Mouse (Mus musculus): ENCODE results near the gene Elf3.
"Not testable (repeated sequence)": the region's sequence is repeated elsewhere in the genome, so short reads cannot be mapped to it uniquely, and the experiment has no call there.

The Elf3 gene

DNA sequence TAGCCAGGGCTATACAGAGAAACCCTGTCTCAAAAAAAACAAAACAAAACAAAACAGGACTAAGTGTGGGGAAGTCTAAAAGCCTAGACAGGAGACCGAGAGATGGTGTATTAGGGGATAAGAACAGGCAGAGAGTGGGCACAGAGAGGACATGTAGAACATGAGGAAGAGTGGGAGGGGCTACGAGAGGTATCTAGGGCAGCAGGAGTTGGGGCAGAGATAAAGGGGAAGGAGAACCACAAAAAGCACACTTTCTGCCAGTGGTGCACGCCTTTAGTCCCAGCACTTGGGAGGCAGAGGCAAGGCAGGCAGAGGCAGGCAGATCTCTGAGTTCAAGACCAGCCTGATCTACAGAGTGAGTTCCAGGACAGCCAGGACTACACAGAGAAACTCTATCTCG lies 18.2 kb downstream of the Elf3 start:
- not testable (repeated sequence) for ATAC-seq (ENCODE audit: insufficient number of reproducible peaks, low FRiP score, low TSS enrichment)

DNA sequence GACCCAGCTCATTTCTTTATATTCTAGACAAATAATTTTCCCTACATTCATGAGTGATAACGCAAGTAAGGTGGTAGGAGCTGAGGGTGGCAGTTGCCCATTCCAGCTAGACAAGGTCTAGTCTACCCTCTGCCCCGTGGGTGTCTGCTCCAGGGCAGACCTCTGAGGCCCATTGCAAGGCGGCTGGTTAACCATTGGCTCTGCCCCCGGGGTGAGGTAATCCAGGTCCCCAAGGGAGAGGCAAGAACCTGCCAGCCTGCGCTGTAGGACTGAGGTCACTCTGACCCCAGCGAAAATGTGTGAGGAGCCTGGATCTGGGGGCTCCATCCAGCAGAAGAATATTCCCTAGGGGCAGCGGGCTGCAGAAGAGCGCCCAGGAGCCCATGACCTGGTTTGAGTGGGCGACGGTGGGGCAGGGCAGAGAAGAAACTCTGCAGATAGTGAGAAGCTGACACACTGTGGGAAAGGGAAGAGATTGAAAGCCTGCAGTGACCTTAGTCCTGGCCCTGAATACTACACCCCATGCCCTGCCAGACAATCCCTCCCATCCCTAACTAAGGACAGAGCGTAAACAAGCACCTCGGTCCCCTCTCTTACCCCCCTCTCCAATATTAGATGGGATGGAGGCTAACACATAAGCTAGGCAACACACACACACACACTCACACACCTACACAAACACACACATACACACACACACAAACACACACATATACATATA lies 21.1 kb downstream of the Elf3 start:
- ATAC-seq (ENCODE audit: insufficient number of reproducible peaks, low FRiP score, low TSS enrichment) = no peak

DNA sequence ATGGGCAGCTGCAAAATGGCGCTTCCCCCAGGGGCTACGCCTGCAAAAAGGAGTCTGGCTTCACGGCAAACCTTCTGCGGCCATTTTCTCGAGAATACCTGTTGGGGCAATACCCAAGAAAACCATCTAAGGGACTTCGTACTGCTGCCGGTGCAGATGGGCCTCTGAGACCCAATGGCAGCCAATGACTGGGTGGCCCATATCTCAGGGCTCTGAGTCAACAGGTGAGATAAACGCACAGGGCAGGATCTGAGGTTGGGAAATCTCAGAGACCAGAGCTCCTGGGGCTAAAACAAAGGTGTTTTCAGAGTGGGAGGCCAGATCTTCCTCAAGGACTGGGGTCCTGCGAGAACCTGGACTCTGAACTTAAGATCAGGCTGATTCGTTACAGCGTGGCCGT lies 23.6 kb downstream of the Elf3 start:
- ATAC-seq (ENCODE audit: insufficient number of reproducible peaks, low FRiP score, low TSS enrichment) = no peak

DNA sequence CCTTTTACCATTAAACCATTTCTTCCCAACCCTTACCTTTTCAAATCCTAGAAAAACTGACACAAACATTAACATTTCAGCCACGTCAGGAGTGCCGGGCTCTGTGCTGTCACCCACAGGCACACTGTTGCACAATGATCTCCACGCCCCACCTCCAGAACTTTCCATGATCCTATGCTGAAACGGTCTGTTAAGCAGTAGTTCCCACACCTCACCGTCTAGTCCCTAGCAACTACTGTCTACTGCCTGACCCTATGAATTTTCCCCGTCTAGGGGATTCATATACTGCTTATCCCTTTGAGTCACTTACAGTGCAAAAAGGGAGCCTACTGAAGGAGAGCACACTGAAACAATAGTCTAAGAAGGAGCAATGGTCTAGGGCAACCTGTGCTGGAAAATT lies 24.4 kb downstream of the Elf3 start:
- ATAC-seq (ENCODE audit: insufficient number of reproducible peaks, low FRiP score, low TSS enrichment) = no peak

DNA sequence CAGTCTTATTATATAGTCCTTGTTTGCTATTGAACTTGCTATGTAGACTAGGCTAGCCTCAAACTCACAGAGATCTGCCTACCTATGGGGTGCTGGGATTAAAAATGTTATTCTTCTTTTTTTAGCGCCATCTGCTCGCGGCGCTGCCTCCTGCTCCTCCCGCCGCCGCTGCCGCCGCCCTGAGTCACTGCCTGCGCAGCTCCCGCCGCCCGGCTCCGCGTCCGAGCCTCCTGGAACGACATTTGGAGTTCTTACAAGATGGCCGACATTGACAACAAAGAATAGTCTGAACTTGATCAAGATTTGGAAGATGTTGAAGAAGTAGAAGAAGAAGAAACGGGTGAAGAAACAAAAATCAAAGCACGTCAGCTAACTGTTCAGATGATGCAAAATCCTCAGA lies 26.5 kb downstream of the Elf3 start:
- not testable (repeated sequence) for ATAC-seq (ENCODE audit: insufficient number of reproducible peaks, low FRiP score, low TSS enrichment)

DNA sequence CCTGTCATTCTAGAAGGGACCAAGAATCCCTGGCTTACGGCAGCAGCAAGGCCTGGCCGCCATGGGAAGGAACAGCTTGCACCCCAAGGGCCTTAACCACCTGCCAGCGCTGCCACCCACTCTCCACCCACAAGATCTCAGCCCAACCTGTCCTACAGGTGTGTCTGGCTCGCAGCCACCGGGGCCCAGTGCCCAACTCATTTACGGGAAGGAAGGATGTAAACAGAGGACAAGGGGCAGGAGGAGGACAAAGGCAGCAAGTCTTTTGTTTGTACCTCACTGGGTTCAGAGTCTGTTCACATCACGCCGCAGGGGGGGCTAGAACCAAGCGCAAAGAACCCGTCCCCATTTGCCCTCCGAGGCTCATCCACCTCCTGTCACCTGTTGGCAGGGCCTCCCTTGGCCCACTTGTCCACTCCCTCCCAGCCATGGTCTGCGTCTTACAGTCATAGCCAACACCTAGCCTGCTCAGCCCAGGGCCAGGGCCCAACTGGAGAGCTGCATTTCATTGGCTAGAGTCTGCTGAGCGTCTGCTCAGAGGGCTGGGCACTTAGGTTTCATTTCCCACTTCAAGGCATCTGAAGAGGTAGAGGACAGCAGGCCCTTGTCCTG lies 30.9 kb downstream of the Elf3 start:
- ATAC-seq (ENCODE audit: insufficient number of reproducible peaks, low FRiP score, low TSS enrichment) = no peak

DNA sequence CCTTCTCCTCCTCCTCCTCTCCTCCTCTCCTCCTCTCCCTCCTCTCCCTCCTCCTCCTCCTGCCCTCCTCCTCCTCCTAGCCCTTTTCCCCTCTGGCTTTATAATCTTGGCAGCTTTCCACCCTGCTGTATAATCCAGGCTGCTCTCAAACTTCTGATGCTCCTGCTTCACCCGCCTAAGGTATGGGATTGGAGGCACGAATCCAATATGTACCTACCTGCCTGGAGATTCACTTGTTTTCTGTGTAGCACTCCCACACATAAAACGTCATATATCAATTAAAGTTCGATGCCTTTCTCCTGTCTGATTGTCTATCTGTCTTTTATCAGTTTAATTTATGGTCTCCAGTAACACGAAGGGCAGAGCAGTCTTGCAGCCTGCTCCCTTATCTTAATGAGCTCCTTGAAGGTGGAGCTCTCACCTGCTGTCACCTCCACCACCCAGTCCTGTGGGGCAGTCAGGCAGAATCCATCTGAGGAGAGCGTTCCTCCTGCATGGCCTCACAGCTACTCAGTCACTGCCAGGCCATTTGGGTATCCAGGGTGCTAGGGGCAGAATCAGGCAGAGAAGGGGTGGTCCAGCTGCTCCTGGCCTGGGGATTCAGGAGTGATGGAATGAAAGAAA lies 33.3 kb downstream of the Elf3 start:
- ATAC-seq (ENCODE audit: insufficient number of reproducible peaks, low FRiP score, low TSS enrichment) = no peak

DNA sequence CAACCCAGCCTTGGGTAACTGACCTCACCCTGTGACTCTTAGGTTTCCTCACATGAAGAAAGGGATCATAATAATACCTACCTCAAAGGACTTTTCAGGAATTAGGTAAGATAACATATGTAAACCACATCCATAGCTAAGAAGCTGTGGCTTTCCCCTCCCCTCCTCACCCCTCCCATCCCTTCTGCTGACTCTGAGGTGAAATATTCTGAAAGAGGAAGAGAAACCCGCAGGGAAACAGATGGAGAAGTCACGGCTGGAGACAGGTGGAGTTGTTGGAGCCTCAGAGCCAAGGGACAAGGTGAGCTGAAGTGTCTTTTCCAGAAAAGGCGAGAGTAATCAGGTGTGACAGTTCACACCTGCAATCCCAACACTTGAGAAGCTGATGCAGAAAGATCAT lies 34.2 kb downstream of the Elf3 start:
- ATAC-seq (ENCODE audit: insufficient number of reproducible peaks, low FRiP score, low TSS enrichment) = no peak; the same call in 1 of the 2 replicates

DNA sequence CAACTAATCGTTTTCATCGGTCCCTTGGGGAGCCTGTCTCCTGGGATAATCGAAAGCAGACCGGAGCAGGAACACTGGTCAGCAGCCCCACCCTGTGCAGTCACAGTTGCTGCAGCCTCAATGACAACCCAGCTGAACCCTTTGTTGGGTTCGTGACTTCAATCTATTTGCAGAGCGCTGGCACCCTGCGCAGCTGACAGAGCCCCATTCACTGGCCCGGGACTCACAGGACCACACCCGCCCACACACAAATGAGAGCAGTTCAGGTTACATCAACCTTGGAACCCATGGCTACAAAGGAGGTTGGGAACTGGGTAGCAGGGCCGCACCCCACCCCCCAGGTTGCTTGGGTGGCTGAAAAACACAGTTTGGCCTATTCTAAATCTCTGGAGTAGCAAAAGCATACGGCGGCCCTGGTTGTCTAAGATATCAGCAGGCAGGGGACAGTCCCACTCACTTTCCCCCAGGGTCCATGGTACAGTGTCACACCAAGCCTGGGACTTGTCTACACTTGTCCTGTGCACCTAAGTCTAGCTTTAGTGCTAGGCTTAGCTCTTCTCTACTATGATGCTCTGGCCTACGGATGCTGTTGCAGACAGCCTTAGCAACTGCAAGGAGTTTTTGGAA lies 40.6 kb downstream of the Elf3 start:
- no peak for ATAC-seq (ENCODE audit: insufficient number of reproducible peaks, low FRiP score, low TSS enrichment)

DNA sequence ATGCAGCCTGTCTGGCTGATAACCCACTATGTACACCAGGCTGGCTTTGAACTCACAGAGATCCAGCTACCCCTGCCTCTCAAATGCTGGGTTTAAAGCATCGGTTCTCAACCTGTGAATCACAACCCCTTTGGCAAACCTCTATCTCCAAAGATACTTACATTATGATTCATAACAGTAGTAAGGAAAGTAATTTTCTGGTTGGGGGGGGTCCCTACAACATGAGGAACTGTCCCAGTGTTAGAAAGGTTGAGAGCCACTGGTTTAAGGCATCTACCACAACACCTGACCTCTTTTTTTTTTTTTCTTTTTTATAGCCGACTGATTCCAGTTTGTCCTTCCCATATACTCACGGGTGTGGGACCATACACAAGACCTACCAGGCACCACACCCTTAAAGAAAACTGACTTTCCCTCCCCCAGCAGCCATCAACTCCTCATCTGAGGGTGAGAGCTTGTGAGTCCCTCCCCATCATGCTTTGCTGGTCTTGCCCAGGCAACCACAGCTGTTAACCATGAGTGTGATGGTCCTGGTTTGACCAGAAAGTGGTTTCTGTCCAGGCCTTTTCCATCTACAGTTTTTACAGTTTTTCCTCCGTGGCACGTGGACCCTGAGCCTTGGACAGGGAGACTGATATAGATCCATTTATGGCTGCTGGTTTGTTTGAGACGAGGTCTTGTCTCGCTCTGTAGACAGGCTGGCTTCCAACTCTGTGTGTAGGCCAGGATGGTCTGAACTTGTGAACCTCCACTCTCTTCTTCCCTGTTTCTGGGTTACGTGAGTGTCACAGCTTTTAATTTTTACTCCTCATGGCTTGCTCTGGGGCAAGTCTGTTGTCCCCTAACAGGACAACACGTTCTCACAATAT lies 44.4 kb downstream of the Elf3 start:
- ATAC-seq (ENCODE audit: insufficient number of reproducible peaks, low FRiP score, low TSS enrichment) = no peak

DNA sequence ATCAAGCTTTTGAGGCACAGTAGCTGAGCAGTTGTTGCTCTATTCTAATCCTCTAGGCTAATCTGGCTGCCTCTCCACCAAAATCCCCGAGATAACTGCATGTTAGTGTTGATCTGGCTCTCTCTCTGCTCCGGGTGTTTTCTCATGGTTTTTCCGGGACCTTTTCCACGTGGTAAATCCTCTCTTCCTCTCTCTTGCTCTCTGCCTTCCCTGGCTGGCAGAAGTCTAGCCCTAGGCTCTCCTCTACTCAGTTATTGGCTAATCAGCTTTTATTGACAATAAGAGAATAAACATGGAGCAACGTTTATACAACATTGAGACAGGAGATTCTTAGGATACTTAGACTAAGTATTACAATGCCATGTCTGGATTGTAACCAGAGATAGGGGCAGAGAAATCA lies 47.9 kb downstream of the Elf3 start:
- no peak for ATAC-seq (ENCODE audit: insufficient number of reproducible peaks, low FRiP score, low TSS enrichment)

DNA sequence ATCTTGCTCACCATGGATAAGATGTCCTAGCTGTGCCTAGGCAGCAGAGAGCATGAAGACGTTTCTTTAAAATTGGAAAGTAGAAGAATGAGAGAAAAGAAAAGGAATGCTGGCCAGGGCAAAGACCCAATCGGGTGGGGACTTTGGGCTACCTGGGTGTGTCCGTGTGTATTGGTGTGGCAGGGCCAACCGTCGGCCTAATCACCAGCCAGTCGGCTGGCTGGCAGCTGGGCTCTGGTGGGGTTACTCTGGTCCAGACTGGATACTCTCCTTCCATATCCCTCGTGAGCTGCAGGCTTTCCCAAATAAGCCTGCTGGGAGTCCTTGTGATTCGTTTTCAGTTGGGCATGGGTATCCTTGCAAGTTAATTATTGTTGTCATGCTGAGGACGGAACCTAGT lies 49.7 kb downstream of the Elf3 start:
- no peak for ATAC-seq (ENCODE audit: insufficient number of reproducible peaks, low FRiP score, low TSS enrichment)

DNA sequence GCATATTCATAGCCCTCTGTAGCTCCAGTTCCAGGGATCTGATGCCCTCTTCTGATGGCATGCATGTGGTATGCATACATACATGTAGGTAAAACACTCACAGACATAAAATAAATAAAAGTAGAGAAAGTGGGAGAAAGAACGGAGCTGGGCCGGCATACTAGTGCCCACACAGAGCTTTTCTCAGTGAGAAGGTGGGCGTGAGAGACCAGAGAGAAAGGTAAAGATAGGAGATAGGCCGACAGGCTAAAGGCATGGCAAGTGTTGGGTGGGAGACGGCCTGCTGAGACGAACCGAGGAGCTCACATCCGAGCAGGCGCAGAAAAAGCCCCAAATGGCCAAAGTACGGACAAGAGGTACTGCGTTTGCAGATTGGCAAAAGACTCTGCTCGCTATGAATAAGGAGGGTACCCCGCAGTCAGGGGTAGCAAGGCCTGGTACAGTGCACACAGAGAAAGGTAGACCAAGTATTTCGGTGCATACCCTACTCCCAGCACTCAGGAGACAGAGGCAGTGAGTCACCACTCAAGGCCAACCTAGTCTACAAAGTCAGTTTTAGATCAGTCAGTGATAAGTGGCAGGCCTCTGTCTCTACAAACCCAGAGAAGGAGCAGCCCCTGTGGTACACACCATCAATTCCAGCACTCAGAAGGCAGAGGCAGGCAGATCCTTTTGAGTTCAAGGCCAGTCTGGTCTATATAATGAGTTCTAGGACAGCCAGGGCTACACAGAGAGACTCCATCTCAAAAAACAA lies 51.6 kb downstream of the Elf3 start:
- ATAC-seq (ENCODE audit: insufficient number of reproducible peaks, low FRiP score, low TSS enrichment) = no peak

DNA sequence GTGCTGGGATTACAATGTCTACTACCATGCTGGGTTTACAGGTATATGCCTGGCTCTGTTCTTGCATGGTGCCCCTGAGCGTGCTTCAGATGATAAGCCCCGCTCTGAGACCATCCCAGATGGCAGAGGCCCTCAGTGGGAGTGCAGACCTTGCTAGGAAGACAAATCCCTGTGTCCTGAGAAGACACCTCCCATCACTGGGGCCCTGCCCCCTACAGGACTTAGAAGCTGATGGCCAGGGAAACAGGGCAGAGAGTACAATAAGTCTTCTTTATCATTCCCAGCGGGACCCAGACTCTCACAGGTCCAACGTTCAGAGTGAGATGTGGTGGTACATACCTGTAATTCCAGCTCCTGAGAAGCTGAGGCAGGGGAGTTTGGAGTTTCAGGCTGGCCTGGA lies 53.1 kb downstream of the Elf3 start:
- no peak for ATAC-seq (ENCODE audit: insufficient number of reproducible peaks, low FRiP score, low TSS enrichment)

DNA sequence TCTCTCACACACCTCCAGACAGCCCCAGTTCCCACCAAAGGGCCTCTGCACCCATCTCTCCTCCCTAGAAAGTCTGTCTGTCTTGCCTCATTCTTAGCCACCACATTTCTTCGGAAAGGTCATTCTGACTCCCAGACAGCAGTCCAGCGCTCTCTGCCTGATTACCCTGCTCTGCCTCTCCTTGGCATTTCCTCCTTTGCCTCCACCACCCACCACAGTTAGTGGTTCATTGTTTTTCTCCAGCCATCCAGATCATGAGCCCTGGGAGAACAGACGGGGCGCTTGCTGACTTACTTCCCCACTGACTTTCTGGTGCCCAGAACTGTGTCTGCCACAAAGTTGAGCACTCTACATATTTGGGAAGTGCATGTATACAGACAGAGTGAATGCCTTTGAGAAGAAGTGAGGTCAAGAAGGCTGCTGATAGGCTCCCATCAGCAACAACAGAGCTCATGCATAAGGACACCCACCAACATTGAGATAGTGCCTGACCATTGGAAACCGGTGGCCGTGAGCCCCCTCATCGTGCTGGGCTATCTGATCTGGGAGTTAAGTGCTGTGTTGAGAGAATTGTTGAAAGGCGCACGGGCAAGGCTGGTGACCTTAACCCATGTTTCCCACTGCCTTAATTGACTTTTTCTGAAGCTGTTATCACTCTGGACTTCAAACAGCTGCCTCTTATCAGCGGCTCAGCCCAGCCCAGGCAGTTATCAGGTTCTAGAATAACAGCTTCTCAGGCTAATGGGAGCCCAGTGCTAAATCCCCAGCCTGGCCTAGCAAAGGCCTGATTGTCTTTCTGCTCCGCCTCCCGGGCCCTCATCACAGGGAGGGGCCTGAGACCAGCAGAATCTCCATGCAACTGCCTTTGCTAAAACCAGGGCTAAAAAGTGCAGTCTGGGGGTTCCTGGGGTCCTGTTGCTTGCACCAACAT lies 53.9 kb downstream of the Elf3 start:
- no peak for ATAC-seq (ENCODE audit: insufficient number of reproducible peaks, low FRiP score, low TSS enrichment)
